Mouse (Mus musculus): Measurements from ENCODE around the gene Immp2l. TPM values are rescaled to one million over a fixed set of nuclear protein-coding genes. Genes with fewer than 3 reads are reported as not detected.
A peak's percentile ranks its signal among the peaks of the same experiment; 100 is the strongest.
"Not testable (repeated sequence)": the region's sequence is repeated elsewhere in the genome, so short reads cannot be mapped to it uniquely, and the experiment has no call there.

Gene Immp2l
- polyA plus RNA-seq, 1 experiment from 2014 or later = 16.3 TPM

- ATAC-seq (ENCODE audit: insufficient read depth, low FRiP score) = no peak
These were observed 32.2 kb upstream of the Immp2l start for GRCm38 (mm10) chr12:40991647-40992046.

GRCm38 (mm10) chr12:40992237-40992636 is 31.7 kb upstream of the Immp2l start:
- H3K9me3 ChIP-seq (replicated peaks; ENCODE audit: control insufficient read depth, low read length); H3K4me2 ChIP-seq (ENCODE audit: low read depth, low read length); H3K9ac ChIP-seq (ENCODE audit: low read length); H3K36me3 ChIP-seq (ENCODE audit: control insufficient read depth, insufficient read depth, low read length); H3K27me3 ChIP-seq (ENCODE audit: control insufficient read depth, insufficient read depth, low read length); H3K27ac ChIP-seq (ENCODE audit: low read length); H3K4me3 ChIP-seq (replicated peaks; ENCODE audit: low read length); ATAC-seq (ENCODE audit: insufficient read depth, low FRiP score); H3K4me1 ChIP-seq (ENCODE audit: control insufficient read depth, insufficient read depth, low read length): not testable (repeated sequence)
- WGBS = 88% methylated on average over 1 of the region's 1 CpGs

More at GRCm38 (mm10) chr12:40991647-40992046, 32.2 kb upstream of the Immp2l start:
- 95% methylated on average over 4 of the region's 4 CpGs for WGBS
- Histone ChIP-seq H3K27me3 (ENCODE audit: control insufficient read depth, insufficient read depth, low read length) (no peaks in the 10 kb centered on the region), H3K9ac (ENCODE audit: low read length) (no peak overlapping the region), H3K9me3 (replicated peaks; ENCODE audit: control insufficient read depth, low read length) (no peaks in the 10 kb centered on the region), H3K27ac (ENCODE audit: low read length) (no peak overlapping the region), H3K4me1 (ENCODE audit: control insufficient read depth, insufficient read depth, low read length) (no peaks in the 10 kb centered on the region), H3K36me3 (ENCODE audit: control insufficient read depth, insufficient read depth, low read length) (no peaks in the 10 kb centered on the region), H3K4me2 (ENCODE audit: low read depth, low read length) (no peak overlapping the region), H3K4me3 (replicated peaks; ENCODE audit: low read length) (no peak overlapping the region)

- Histone ChIP-seq H3K27ac (ENCODE audit: low read length) (no peak overlapping the region), H3K27me3 (ENCODE audit: control insufficient read depth, insufficient read depth, low read length) (no peaks in the 10 kb centered on the region), H3K4me3 (replicated peaks; ENCODE audit: low read length) (no peak overlapping the region), H3K36me3 (ENCODE audit: control insufficient read depth, insufficient read depth, low read length) (no peaks in the 10 kb centered on the region), H3K4me2 (ENCODE audit: low read depth, low read length) (no peak overlapping the region), H3K9ac (ENCODE audit: low read length) (no peak overlapping the region), H3K9me3 (replicated peaks; ENCODE audit: control insufficient read depth, low read length) (no peaks in the 10 kb centered on the region), H3K4me1 (ENCODE audit: control insufficient read depth, insufficient read depth, low read length) (no peaks in the 10 kb centered on the region)
- 81% methylated on average over 2 of the region's 2 CpGs for WGBS
- ATAC-seq (ENCODE audit: insufficient read depth, low FRiP score) = no peak
These were observed 29.0 kb upstream of the Immp2l start for GRCm38 (mm10) chr12:40994846-40995245.

- no peak overlapping the region for H3K9ac ChIP-seq (ENCODE audit: low read length)
- H3K4me1 ChIP-seq (ENCODE audit: control insufficient read depth, insufficient read depth, low read length) = no peaks in the 10 kb centered on the region
- WGBS = 69% methylated on average over 9 of the region's 9 CpGs
- no peak overlapping the region for H3K4me3 ChIP-seq (replicated peaks; ENCODE audit: low read length)
- no peak for ATAC-seq (ENCODE audit: insufficient read depth, low FRiP score)
- no peaks in the 10 kb centered on the region for H3K9me3 ChIP-seq (replicated peaks; ENCODE audit: control insufficient read depth, low read length)
- no peak overlapping the region for H3K4me2 ChIP-seq (ENCODE audit: low read depth, low read length)
- no peaks in the 10 kb centered on the region for H3K27me3 ChIP-seq (ENCODE audit: control insufficient read depth, insufficient read depth, low read length)
- H3K36me3 ChIP-seq (ENCODE audit: control insufficient read depth, insufficient read depth, low read length) = no peaks in the 10 kb centered on the region
- H3K27ac ChIP-seq (ENCODE audit: low read length) = no peak overlapping the region
These were observed 28.1 kb upstream of the Immp2l start for GRCm38 (mm10) chr12:40995618-40996370.

- Histone ChIP-seq H3K36me3 (ENCODE audit: control insufficient read depth, insufficient read depth, low read length) (no peaks in the 10 kb centered on the region), H3K9me3 (replicated peaks; ENCODE audit: control insufficient read depth, low read length) (0 out of 2 replicates have a peak, but pooled peaks cover 6% of the 10 kb centered on the region), H3K27me3 (ENCODE audit: control insufficient read depth, insufficient read depth, low read length) (no peaks in the 10 kb centered on the region), H3K9ac (ENCODE audit: low read length) (no peak overlapping the region), H3K4me1 (ENCODE audit: control insufficient read depth, insufficient read depth, low read length) (0 out of 2 replicates have a peak, but pooled peaks cover 5% of the 10 kb centered on the region), H3K4me3 (replicated peaks; ENCODE audit: low read length) (no peak overlapping the region), H3K4me2 (ENCODE audit: low read depth, low read length) (no peak overlapping the region), H3K27ac (ENCODE audit: low read length) (no peak overlapping the region)
- whole genome bisulfite sequencing = 52% methylated on average over 1 of the region's 1 CpGs
- no peak for ATAC-seq (ENCODE audit: insufficient read depth, low FRiP score)
These were observed 1.4 kb upstream of the Immp2l start for GRCm38 (mm10) chr12:41022516-41022915.

- peak; percentile 6; the same call in 1 of the 2 replicates for ATAC-seq (ENCODE audit: insufficient read depth, low FRiP score)
- 11% methylated on average over 9 of the region's 9 CpGs for whole genome bisulfite sequencing
- H3K36me3 ChIP-seq (ENCODE audit: control insufficient read depth, insufficient read depth, low read length) = no peaks in the 10 kb centered on the region
These were observed 622 bp downstream of the Immp2l start for GRCm38 (mm10) chr12:41024512-41024911.

GRCm38 (mm10) chr12:41027485-41027884 is 3.6 kb downstream of the Immp2l start:
- H3K27ac ChIP-seq (ENCODE audit: low read length) = no peak overlapping the region
- H3K4me3 ChIP-seq (replicated peaks; ENCODE audit: low read length) = no peak overlapping the region
- 0 out of 2 replicates have a peak, but pooled peaks cover 5% of the 10 kb centered on the region for H3K4me1 ChIP-seq (ENCODE audit: control insufficient read depth, insufficient read depth, low read length)
- no peaks in the 10 kb centered on the region for H3K36me3 ChIP-seq (ENCODE audit: control insufficient read depth, insufficient read depth, low read length)
- no peak for ATAC-seq (ENCODE audit: insufficient read depth, low FRiP score)
- no peak overlapping the region for H3K4me2 ChIP-seq (ENCODE audit: low read depth, low read length)
- WGBS = 72% methylated on average over 6 of the region's 6 CpGs
- no peaks in the 10 kb centered on the region for H3K9me3 ChIP-seq (replicated peaks; ENCODE audit: control insufficient read depth, low read length)
- H3K27me3 ChIP-seq (ENCODE audit: control insufficient read depth, insufficient read depth, low read length) = no peaks in the 10 kb centered on the region
- H3K9ac ChIP-seq (ENCODE audit: low read length) = no peak overlapping the region

More at GRCm38 (mm10) chr12:41024512-41024911, 622 bp downstream of the Immp2l start:
- Histone ChIP-seq H3K27ac (ENCODE audit: low read length) (peak overlapping the region; percentile 67; the same call in 1 of the 2 replicates), H3K4me3 (replicated peaks; ENCODE audit: low read length) (peak overlapping the region; percentile 81), H3K4me1 (ENCODE audit: control insufficient read depth, insufficient read depth, low read length) (0 out of 2 replicates have a peak, but pooled peaks cover 5% of the 10 kb centered on the region), H3K4me2 (ENCODE audit: low read depth, low read length) (peak overlapping the region; percentile 83), H3K27me3 (ENCODE audit: control insufficient read depth, insufficient read depth, low read length) (no peaks in the 10 kb centered on the region), H3K9ac (ENCODE audit: low read length) (peak overlapping the region; percentile 89), H3K9me3 (replicated peaks; ENCODE audit: control insufficient read depth, low read length) (0 out of 2 replicates have a peak, but pooled peaks cover 6% of the 10 kb centered on the region)

GRCm38 (mm10) chr12:41031119-41031518 is 7.2 kb downstream of the Immp2l start:
- ATAC-seq (ENCODE audit: insufficient read depth, low FRiP score) = no peak
- Histone ChIP-seq H3K36me3 (ENCODE audit: control insufficient read depth, insufficient read depth, low read length) (no peaks in the 10 kb centered on the region), H3K9ac (ENCODE audit: low read length) (no peak overlapping the region), H3K4me1 (ENCODE audit: control insufficient read depth, insufficient read depth, low read length) (no peaks in the 10 kb centered on the region), H3K4me3 (replicated peaks; ENCODE audit: low read length) (no peak overlapping the region), H3K27ac (ENCODE audit: low read length) (no peak overlapping the region), H3K27me3 (ENCODE audit: control insufficient read depth, insufficient read depth, low read length) (no peaks in the 10 kb centered on the region), H3K4me2 (ENCODE audit: low read depth, low read length) (no peak overlapping the region), H3K9me3 (replicated peaks; ENCODE audit: control insufficient read depth, low read length) (no peaks in the 10 kb centered on the region)
- 93% methylated on average over 2 of the region's 2 CpGs for WGBS

GRCm38 (mm10) chr12:41033196-41033595 is 9.3 kb downstream of the Immp2l start:
- Histone ChIP-seq H3K27ac (ENCODE audit: low read length) (no peak overlapping the region), H3K9ac (ENCODE audit: low read length) (no peak overlapping the region), H3K27me3 (ENCODE audit: control insufficient read depth, insufficient read depth, low read length) (no peaks in the 10 kb centered on the region), H3K4me2 (ENCODE audit: low read depth, low read length) (no peak overlapping the region), H3K9me3 (replicated peaks; ENCODE audit: control insufficient read depth, low read length) (no peaks in the 10 kb centered on the region), H3K36me3 (ENCODE audit: control insufficient read depth, insufficient read depth, low read length) (no peaks in the 10 kb centered on the region), H3K4me3 (replicated peaks; ENCODE audit: low read length) (no peak overlapping the region), H3K4me1 (ENCODE audit: control insufficient read depth, insufficient read depth, low read length) (no peaks in the 10 kb centered on the region)
- 93% methylated on average over 3 of the region's 3 CpGs for WGBS
- ATAC-seq (ENCODE audit: insufficient read depth, low FRiP score) = no peak
